Mouse (Mus musculus) left cerebral cortex, adult 8-10 months (tissue): Measurements from ENCODE around the gene Abraxas2. TPM values are rescaled to one million over a fixed set of nuclear protein-coding genes. Genes with fewer than 3 reads are reported as not detected.

Source experiments
- DNase-seq, 2 experiments: peaks; one replicate each; pipeline ENCODE4 v3.0.0; 2022; ENCODE audit warnings: low spot score in 2 of 2
- total RNA-seq, 4 experiments: library from RNA; stranded (reverse); gene quantifications; 2 replicates each; pipeline ENCODE4 v1.2.4; 2022

Gene Abraxas2
- total RNA-seq, 4 experiments from 2014 or later, result 28.0 to 31.7 (median 29.1) TPM

- no peak for DNase-seq
Measured at GRCm38 (mm10) chr7:132896206-132896815, 37.3 kb downstream of the Abraxas2 start.

DNA sequence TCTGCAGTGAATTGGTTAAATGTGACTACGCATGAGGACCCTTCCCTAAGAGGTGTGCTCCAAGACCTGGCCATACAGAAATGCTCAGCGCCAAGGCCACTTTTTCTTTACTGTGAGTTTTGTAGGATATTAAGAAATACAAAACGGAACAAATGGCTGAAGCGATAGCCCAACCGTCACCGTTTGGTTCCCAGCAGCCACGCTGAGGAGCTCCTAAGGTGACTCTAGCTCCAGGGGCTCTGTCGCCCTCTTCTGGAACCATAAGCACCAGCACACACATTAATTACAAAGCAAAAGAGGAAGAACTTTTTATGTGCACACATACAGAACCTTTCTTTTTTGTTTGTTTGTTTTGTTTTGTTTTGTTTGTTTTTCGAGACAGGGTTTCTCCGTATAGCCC, 38.2 kb downstream of the Abraxas2 start:
- no peak for DNase-seq

DNA sequence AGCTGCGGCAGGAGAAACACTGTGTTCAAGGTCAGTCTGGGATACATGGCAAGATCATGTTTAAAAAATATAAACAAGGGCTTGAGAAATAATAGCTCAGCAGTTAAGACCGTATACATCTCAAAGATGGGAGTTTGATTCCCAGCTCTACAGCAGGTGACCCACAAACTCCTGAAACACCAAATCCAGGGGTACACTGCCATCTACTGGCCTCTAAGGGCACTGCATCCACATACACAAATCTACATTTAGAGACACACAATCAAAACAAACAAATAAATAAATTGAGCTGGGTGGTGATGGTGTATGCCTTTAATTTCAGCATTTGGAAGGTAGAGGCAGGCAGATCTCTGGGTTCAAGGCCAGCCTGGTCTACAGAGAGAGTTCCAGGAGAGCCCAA, 39.2 kb downstream of the Abraxas2 start:
- DNase-seq, result no peak

DNA sequence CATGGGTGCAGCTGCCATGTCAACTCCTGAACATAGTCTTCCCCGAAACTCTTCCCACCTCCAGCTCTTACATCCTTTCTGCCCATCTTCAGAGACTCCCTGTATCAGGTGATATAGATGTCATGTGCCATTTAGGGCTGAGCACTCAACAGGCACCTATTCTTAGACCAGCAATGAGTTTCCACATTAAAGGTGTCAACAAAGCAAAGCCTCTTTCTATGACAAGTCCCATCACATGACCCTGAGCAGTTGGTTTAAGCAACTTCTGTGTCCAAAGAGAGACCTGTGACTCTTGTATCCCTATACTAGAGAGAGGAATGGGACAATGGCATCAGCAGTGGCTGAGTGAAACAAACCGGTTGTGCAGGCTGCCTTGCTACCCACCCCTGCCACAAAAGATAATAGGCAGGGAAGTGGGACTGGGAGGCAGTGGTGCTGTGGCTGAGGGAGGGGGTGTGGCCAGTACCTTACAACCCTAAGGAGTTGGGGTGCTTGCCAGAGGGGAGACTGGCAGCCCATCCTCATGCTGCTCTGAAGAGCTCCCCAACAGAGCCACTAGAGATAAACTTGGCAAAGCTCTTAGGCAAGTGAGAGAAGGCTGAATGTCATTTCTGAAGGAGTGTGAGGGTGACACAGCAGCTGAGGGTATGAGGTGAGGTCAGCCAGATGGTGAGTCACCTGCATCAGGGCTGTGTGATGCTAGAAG, 42.0 kb downstream of the Abraxas2 start:
- DNase-seq, result no peak

GRCm38 (mm10) chr7:132903796-132904195, 44.8 kb downstream of the Abraxas2 start:
- DNase-seq, result no peak

DNA sequence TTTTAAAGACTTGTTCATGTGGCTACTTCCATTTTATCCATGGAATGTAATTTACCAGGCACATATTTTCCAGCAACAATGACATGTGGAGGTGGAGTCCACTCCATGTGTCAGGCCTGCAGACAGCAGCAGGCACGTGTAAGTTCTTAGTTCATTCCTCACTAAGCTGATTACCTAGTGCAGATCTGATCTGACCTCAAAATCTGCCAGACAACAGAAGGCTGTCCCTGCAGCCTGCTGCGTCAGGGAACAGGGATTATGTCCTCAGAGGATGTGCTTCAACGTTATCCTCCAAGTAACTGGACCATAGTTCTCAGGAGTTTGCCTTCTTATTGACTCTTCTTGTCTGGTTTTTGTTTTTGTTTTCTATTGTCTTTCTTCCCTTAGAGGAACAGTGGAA, 62.9 kb downstream of the Abraxas2 start:
- DNase-seq, result no peak

- no peak for DNase-seq
Measured at GRCm38 (mm10) chr7:132925227-132925626, 66.2 kb downstream of the Abraxas2 start.

DNA sequence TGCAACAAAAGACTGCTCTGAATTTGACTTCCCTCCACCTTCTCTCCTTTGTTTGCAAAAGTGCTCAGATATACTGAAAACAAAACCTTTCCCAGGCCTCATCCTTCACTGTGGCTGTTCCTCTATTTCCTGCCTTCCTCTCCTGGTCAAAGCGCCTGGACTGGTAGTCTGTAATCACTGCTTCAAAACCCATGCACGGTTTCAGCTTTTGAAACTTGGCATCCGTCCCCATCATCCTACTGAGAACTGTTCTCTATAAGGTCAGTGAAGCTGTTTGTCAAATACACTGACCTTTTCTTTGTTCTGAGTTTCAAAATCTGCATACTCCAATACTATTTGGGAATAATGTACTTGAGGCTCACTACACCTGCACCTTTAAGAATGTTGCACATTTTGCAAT, 68.2 kb downstream of the Abraxas2 start:
- DNase-seq, result no peak

- DNase-seq, result no peak
Measured at GRCm38 (mm10) chr7:132930055-132930454, 71.0 kb downstream of the Abraxas2 start.

DNA sequence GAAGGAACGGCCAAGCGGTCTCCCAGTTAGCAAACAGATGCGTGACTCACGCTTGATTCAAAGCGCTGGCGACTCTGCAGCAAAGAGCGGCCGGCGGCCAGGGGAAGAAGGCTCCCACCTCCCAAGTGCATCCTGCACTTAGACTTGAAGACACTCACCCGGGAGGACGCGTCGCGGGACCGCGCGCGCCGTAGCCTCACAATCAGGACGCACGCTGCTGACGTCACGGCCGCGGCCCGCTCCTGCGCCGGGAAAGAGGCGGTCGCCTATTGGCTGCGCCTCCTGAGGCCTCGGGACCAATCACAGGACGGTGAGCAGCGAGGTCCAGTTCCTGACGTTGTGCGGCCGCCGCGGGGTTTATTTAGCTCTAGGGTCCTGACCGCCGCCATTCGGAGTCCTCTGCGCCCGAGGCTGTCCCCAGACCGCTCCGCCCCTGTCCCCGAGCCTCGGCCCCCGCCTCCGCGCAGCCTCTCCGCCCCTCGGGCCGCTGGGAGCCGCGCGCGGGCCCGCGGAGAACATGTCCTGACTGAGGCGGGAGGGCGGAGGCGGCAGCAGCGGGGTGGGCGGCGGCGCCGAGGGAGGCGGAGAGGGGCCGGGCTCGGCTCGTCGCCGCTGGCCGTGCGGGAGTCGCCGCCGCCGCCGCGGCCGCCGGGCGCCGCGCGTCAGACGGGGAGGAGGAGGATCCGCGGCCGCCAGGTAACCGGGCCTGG, 72.0 kb downstream of the Abraxas2 start, which contains the start of gene Zranb1:
Gene Zranb1 (plus strand): TSS at position 293 of the 710 bp plus-strand sequence.
- DNase-seq, result peak; percentile 98 to 99

DNA sequence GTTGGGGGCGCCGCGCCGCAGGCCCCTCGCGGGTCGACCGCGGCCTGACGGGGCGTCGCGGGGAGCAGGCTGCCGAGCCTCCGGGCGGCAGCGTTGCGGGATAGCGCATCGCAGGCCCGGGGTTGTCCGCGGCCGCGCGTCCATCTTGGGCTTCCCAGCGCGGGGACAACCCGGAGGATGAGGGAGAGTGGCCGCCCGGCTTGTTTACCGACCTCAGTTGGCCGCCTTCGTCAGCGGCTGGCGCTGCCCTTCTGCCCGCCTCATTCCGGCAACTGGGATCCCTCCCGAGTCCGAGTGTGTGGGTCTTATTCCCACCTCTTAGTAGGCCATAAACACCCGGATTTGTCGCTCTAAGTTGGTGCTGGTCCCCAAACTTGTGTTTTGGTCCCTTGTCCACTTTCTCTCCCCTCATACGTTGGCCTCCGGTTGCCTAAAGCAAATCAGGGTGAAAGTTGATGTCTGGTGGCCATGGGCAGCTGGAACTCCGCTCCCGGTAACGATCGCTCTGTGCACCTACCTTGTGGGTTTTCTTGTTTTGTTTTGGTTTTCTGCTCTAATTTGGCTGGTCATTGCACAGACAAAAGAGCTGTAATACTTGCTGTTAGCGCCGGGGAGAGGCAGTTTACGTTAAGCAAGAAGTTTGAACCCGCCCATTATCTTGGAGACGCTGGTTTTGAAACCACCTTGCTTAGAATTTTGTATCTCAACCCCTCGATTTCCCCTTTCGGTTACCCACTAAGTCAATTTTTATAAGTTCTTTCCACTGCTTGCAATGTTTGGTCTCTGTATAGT, 72.7 kb downstream of the Abraxas2 start:
- DNase-seq, result peak in 1 of 2 experiments; percentile 27

GRCm38 (mm10) chr7:132933331-132933730, 74.3 kb downstream of the Abraxas2 start:
- no peak for DNase-seq

Other genes starting within 250 kb of the Abraxas2 start
- gene Lhpp, start 248.6 kb upstream of the Abraxas2 start, total RNA-seq, result 10 to 100 TPM; 16.2 to 18.5 (median 17.1) TPM
- gene Fam53b, start 45.3 kb upstream of the Abraxas2 start, total RNA-seq, result 10 to 100 TPM; 57.0 to 68.5 (median 63.4) TPM
- gene Eef1akmt2, start 6.6 kb upstream of the Abraxas2 start, total RNA-seq, result 10 to 100 TPM; 34.1 to 38.8 (median 37.0) TPM
- 10 to 100 TPM; 43.8 to 55.4 (median 47.9) TPM for gene Zranb1, start 71.9 kb downstream of the Abraxas2 start, total RNA-seq